Comparison of ENCODE assay signal across 9 mouse cellular contexts in the genomic region with DNA sequence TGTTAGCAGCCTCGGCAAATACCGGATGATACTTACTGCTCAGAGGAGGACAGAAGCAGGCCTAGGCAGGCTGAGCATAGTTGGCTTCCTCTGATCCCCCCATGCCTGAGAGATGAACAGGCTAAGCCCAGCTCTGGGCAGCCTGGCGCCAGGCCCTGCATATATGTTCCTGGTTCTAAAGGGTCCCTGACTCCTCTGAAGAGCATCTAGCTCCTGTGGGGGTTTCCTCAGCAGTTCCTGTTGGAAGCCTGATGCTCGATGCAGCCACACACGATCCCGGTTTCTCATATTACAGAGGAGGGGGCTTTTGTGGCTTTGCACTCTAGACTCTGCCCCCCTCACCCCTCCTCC. TPM values are rescaled to one million over a fixed set of nuclear protein-coding genes. Genes with fewer than 3 reads are reported as not detected.
DNase-seq lines count a peak whose midpoint lies in the region; ATAC-seq and TF ChIP-seq lines count a peak whose summit lies in the region.
"Had no signal": no experiment of that assay in that cellular context is flagged by ENCODE, and none has a peak within 500 bp of the region (broad histone marks: within the 10 kb centered on the region; RNA-seq: fewer than 3 reads in every experiment).

No protein-coding gene starts in this region.

- H3K4me3 ChIP-seq in kidney, postnatal 0 days (replicated peaks; ENCODE audit: low read depth, low read length) = peak overlapping the region; percentile 58; the same call in 1 of the 2 replicates
- H3K4me3 ChIP-seq in embryonic facial prominence, embryonic 12.5 days = peak overlapping the region; percentile 58
- H3K4me3 ChIP-seq in hindbrain, embryonic 16.5 days (ENCODE audit: low read length) = peak overlapping the region; percentile 73
- H3K4me3 ChIP-seq in neural tube, embryonic 12.5 days = peak overlapping the region; percentile 61

- H3K27ac ChIP-seq in kidney, postnatal 0 days = no peak overlapping the region
- no peak overlapping the region for H3K27ac ChIP-seq in embryonic facial prominence, embryonic 12.5 days
- H3K27ac ChIP-seq in hindbrain, embryonic 16.5 days (ENCODE audit: low read depth, low read length) = peak overlapping the region; percentile 97
- no peak overlapping the region for H3K27ac ChIP-seq in neural tube, embryonic 12.5 days
- H3K27ac ChIP-seq: liver, embryonic 15.5 days had no signal

- no peaks in the 10 kb centered on the region for H3K9me3 ChIP-seq in kidney, postnatal 0 days (replicated peaks; ENCODE audit: low read length)
- no peaks in the 10 kb centered on the region for H3K9me3 ChIP-seq in embryonic facial prominence, embryonic 12.5 days
- no peaks in the 10 kb centered on the region for H3K9me3 ChIP-seq in hindbrain, embryonic 16.5 days (ENCODE audit: control insufficient read depth, low read length)
- H3K9me3 ChIP-seq in neural tube, embryonic 12.5 days = no peaks in the 10 kb centered on the region
- H3K9me3 ChIP-seq: liver, embryonic 15.5 days had no signal

- WGBS in kidney, postnatal 0 days = 24% methylated on average over 6 of the region's 6 CpGs
- 5% methylated on average over 6 of the region's 6 CpGs for WGBS in embryonic facial prominence, embryonic 12.5 days
- WGBS in hindbrain, embryonic 16.5 days = 7% methylated on average over 6 of the region's 6 CpGs
- WGBS in neural tube, embryonic 12.5 days = 11% methylated on average over 6 of the region's 6 CpGs

- peaks cover 18% of the 10 kb centered on the region for H3K4me1 ChIP-seq in kidney, postnatal 0 days (replicated peaks; ENCODE audit: insufficient read depth, low read length)
- peaks cover 28% of the 10 kb centered on the region for H3K4me1 ChIP-seq in embryonic facial prominence, embryonic 12.5 days
- H3K4me1 ChIP-seq in hindbrain, embryonic 16.5 days (ENCODE audit: control insufficient read depth, insufficient read depth, low read depth, low read length) = peaks cover 40% of the 10 kb centered on the region
- H3K4me1 ChIP-seq in neural tube, embryonic 12.5 days = peaks cover 49% of the 10 kb centered on the region

- H3K4me2 ChIP-seq in kidney, postnatal 0 days (ENCODE audit: low read length) = peak overlapping the region; percentile 100
- peak overlapping the region; percentile 96 for H3K4me2 ChIP-seq in embryonic facial prominence, embryonic 12.5 days (replicated peaks)
- H3K4me2 ChIP-seq in hindbrain, embryonic 16.5 days (ENCODE audit: low read length) = peak overlapping the region; percentile 89
- peak overlapping the region; percentile 96 for H3K4me2 ChIP-seq in neural tube, embryonic 12.5 days (replicated peaks)

- no peak; the same call in 1 of the 2 replicates for ATAC-seq in kidney, postnatal 0 days (replicated peaks; ENCODE audit: low FRiP score, low read depth)
- ATAC-seq in embryonic facial prominence, embryonic 12.5 days (ENCODE audit: insufficient number of reproducible peaks, insufficient read depth, low FRiP score, low TSS enrichment) = peak; percentile 20; the same call in 1 of the 2 replicates
- ATAC-seq in hindbrain, embryonic 16.5 days = peak; percentile 35; the same call in 1 of the 2 replicates
- ATAC-seq in neural tube, embryonic 12.5 days (ENCODE audit: low FRiP score, low read depth) = peak; percentile 8; the same call in 1 of the 2 replicates

- DNase-seq in kidney, postnatal 0 days (ENCODE audit: low spot score) = no peak
- no peak for DNase-seq in kidney, postnatal 36 days
- no peak for DNase-seq in gastrocnemius, adult 18-20 months (ENCODE audit: low spot score)
- no peak for DNase-seq in T-cell, adult 2 months (ENCODE audit: low spot score)
- no peak for DNase-seq in spleen, postnatal 10 days (ENCODE audit: low spot score in 2 of 2)

- peak overlapping the region; percentile 75; the same call in 1 of the 2 replicates for H3K9ac ChIP-seq in kidney, postnatal 0 days (ENCODE audit: low read depth, low read length)
- peak overlapping the region; percentile 72; the same call in 1 of the 2 replicates for H3K9ac ChIP-seq in embryonic facial prominence, embryonic 12.5 days
- H3K9ac ChIP-seq in hindbrain, embryonic 16.5 days (ENCODE audit: low read depth, low read length) = peak overlapping the region; percentile 94
- H3K9ac ChIP-seq in neural tube, embryonic 12.5 days = peak overlapping the region; percentile 85
- H3K9ac ChIP-seq: liver, embryonic 15.5 days had no signal

- TF ChIP-seq CTCF in kidney, postnatal 0 days (IDR thresholded peaks at IDR 0.05; ENCODE audit: low read depth) = no peak

- 0 out of 2 replicates have a peak, but pooled peaks cover 3% of the 10 kb centered on the region for H3K27me3 ChIP-seq in kidney, postnatal 0 days (ENCODE audit: insufficient read depth, low read length)
- peaks cover 32% of the 10 kb centered on the region for H3K27me3 ChIP-seq in embryonic facial prominence, embryonic 12.5 days
- H3K27me3 ChIP-seq in hindbrain, embryonic 16.5 days (replicated peaks; ENCODE audit: control insufficient read depth, insufficient read depth, low read length) = no peaks in the 10 kb centered on the region
- peaks cover 39% of the 10 kb centered on the region for H3K27me3 ChIP-seq in neural tube, embryonic 12.5 days (replicated peaks)

- H3K36me3 ChIP-seq in kidney, postnatal 0 days (ENCODE audit: insufficient read depth, low read length) = no peaks in the 10 kb centered on the region
- H3K36me3 ChIP-seq in embryonic facial prominence, embryonic 12.5 days = no peaks in the 10 kb centered on the region
- H3K36me3 ChIP-seq in hindbrain, embryonic 16.5 days (ENCODE audit: control insufficient read depth, insufficient read depth, low read length) = peaks cover 8% of the 10 kb centered on the region
- H3K36me3 ChIP-seq in neural tube, embryonic 12.5 days = peaks cover 10% of the 10 kb centered on the region; the same call in 1 of the 2 replicates
- H3K36me3 ChIP-seq: liver, embryonic 15.5 days had no signal

RNA-seq across cellular contexts. Expression of a gene that starts 0.4 kb away (rescaled TPM):
- polyA plus RNA-seq in kidney, postnatal 0 days (2015; fragmentation: Nextera tagmentation; extraction: Ambion mirVana) = 2.6 and 2.7 TPM in 2 replicates
- 2.6 and 2.7 TPM in 2 replicates for polyA plus RNA-seq in embryonic facial prominence, embryonic 12.5 days (2016; fragmentation: Nextera tagmentation; extraction: Ambion mirVana)
- polyA plus RNA-seq in hindbrain, embryonic 16.5 days (2015; fragmentation: Nextera tagmentation; extraction: Ambion mirVana) = 38.9 and 44.7 TPM in 2 replicates
- 11.8 and 16.7 TPM in 2 replicates for polyA plus RNA-seq in neural tube, embryonic 12.5 days (2016; fragmentation: Nextera tagmentation; extraction: Ambion mirVana)
- under 1 TPM; 0.11 to 0.12 TPM for total RNA-seq in gastrocnemius, adult 18-20 months (2021)

RNA-seq across cellular contexts. Expression of a gene that starts 0.9 kb away (rescaled TPM):
- 317 and 388 TPM in 2 replicates for polyA plus RNA-seq in kidney, postnatal 0 days (2015; fragmentation: Nextera tagmentation; extraction: Ambion mirVana)
- polyA plus RNA-seq in embryonic facial prominence, embryonic 12.5 days (2016; fragmentation: Nextera tagmentation; extraction: Ambion mirVana) = 0.85 and 1.8 TPM in 2 replicates
- polyA plus RNA-seq in hindbrain, embryonic 16.5 days (2015; fragmentation: Nextera tagmentation; extraction: Ambion mirVana) = 0.69 and 2.1 TPM in 2 replicates
- 1.3 and 1.8 TPM in 2 replicates for polyA plus RNA-seq in neural tube, embryonic 12.5 days (2016; fragmentation: Nextera tagmentation; extraction: Ambion mirVana)
- under 1 TPM in 1 of 2 experiments, not detected in 1; 0.78 TPM for total RNA-seq in gastrocnemius, adult 18-20 months (2021)

RNA-seq across cellular contexts. Expression of a gene that starts 28.6 kb away (rescaled TPM):
- polyA plus RNA-seq in kidney, postnatal 0 days (2015; fragmentation: Nextera tagmentation; extraction: Ambion mirVana) = 4.2 and 5.1 TPM in 2 replicates
- polyA plus RNA-seq in embryonic facial prominence, embryonic 12.5 days (2016; fragmentation: Nextera tagmentation; extraction: Ambion mirVana) = 0.91 and 1.9 TPM in 2 replicates
- polyA plus RNA-seq in hindbrain, embryonic 16.5 days (2015; fragmentation: Nextera tagmentation; extraction: Ambion mirVana) = 2.9 and 3.5 TPM in 2 replicates
- polyA plus RNA-seq in neural tube, embryonic 12.5 days (2016; fragmentation: Nextera tagmentation; extraction: Ambion mirVana) = 1.1 and 1.6 TPM in 2 replicates
- 1 to 10 TPM; 2.4 to 2.8 TPM for total RNA-seq in gastrocnemius, adult 18-20 months (2021)

RNA-seq across cellular contexts. Expression of a gene that starts 42.8 kb away (rescaled TPM):
- 51.9 and 53.4 TPM in 2 replicates for polyA plus RNA-seq in kidney, postnatal 0 days (2015; fragmentation: Nextera tagmentation; extraction: Ambion mirVana)
- 31.1 and 31.7 TPM in 2 replicates for polyA plus RNA-seq in embryonic facial prominence, embryonic 12.5 days (2016; fragmentation: Nextera tagmentation; extraction: Ambion mirVana)
- 15.4 and 19.8 TPM in 2 replicates for polyA plus RNA-seq in hindbrain, embryonic 16.5 days (2015; fragmentation: Nextera tagmentation; extraction: Ambion mirVana)
- 25.0 and 25.1 TPM in 2 replicates for polyA plus RNA-seq in neural tube, embryonic 12.5 days (2016; fragmentation: Nextera tagmentation; extraction: Ambion mirVana)
- total RNA-seq in gastrocnemius, adult 18-20 months (2021) = 10 to 100 TPM; 43.6 to 61.5 TPM

RNA-seq across cellular contexts. Expression of a gene that starts 43.2 kb away (rescaled TPM):
- polyA plus RNA-seq in kidney, postnatal 0 days (2015; fragmentation: Nextera tagmentation; extraction: Ambion mirVana) = 113 and 125 TPM in 2 replicates
- 167 and 186 TPM in 2 replicates for polyA plus RNA-seq in embryonic facial prominence, embryonic 12.5 days (2016; fragmentation: Nextera tagmentation; extraction: Ambion mirVana)
- polyA plus RNA-seq in hindbrain, embryonic 16.5 days (2015; fragmentation: Nextera tagmentation; extraction: Ambion mirVana) = 114 and 124 TPM in 2 replicates
- polyA plus RNA-seq in neural tube, embryonic 12.5 days (2016; fragmentation: Nextera tagmentation; extraction: Ambion mirVana) = 150 and 171 TPM in 2 replicates
- total RNA-seq in gastrocnemius, adult 18-20 months (2021) = 10 to 100 TPM; 76.2 to 80.2 TPM

Comparison
In these comparisons a context has a peak if more than half of its experiments do, and no peak if none do; other contexts are left out.
1. RNA of a gene that starts 0.9 kb away (polyA plus RNA-seq): 317 to 388 TPM in kidney, postnatal 0 days; 0.69 to 2.1 TPM in hindbrain, embryonic 16.5 days, 0.85 to 1.8 TPM in embryonic facial prominence, embryonic 12.5 days and 1.3 to 1.8 TPM in neural tube, embryonic 12.5 days; every median in the first group is over 100 times any median in the second.
2. Peak in every context shown above with its lines, with median percentiles within 50 percentile points of each other: H3K4me2 ChIP-seq, H3K4me3 ChIP-seq and H3K9ac ChIP-seq.